Comparison of ENCODE assay signal across 8 mouse cellular contexts in the genomic region with DNA sequence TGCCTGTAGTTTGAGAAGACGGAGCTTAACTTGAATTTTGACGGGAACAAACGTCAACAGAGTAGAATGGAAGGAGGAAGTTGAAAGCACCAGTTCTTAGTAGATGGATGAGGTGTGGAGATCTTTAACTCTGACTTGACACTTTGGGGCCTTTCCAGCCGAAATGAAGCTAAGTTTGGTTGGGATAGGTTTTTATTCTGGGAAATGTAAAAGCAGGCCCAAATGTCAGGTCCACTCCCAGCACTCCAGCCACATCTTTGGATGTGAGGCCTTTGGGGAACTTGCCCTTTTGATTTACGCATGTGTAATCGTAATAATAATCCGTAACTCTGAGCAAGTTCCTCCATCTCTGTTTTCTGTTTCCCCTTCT. TPM values are rescaled to one million over a fixed set of nuclear protein-coding genes. Genes with fewer than 3 reads are reported as not detected.
DNase-seq lines count a peak whose midpoint lies in the region; ATAC-seq and TF ChIP-seq lines count a peak whose summit lies in the region.

No protein-coding gene starts in this region.

- 34% methylated on average over 7 of the region's 7 CpGs for WGBS in kidney, postnatal 0 days
- WGBS in intestine, embryonic 16.5 days, result 32% methylated on average over 7 of the region's 7 CpGs
- 17% methylated on average over 7 of the region's 7 CpGs for WGBS in neural tube, embryonic 12.5 days

- H3K4me1 ChIP-seq in kidney, postnatal 0 days (replicated peaks; ENCODE audit: insufficient read depth, low read length), result peaks cover 27% of the 10 kb centered on the region
- no peaks in the 10 kb centered on the region for H3K4me1 ChIP-seq in cortical plate, adult 2 months (ENCODE audit: control insufficient read depth, insufficient read depth, low read length)
- peaks cover 40% of the 10 kb centered on the region for H3K4me1 ChIP-seq in intestine, embryonic 16.5 days (ENCODE audit: control insufficient read depth, insufficient read depth, low read length)
- peaks cover 50% of the 10 kb centered on the region for H3K4me1 ChIP-seq in neural tube, embryonic 12.5 days

- H3K4me3 ChIP-seq in kidney, postnatal 0 days (replicated peaks; ENCODE audit: low read depth, low read length), result peak overlapping the region; percentile 55
- H3K4me3 ChIP-seq in cortical plate, adult 2 months (ENCODE audit: insufficient read depth, low read length), result peak overlapping the region; percentile 41
- peak overlapping the region; percentile 63 for H3K4me3 ChIP-seq in intestine, embryonic 16.5 days (ENCODE audit: low read length)
- H3K4me3 ChIP-seq in neural tube, embryonic 12.5 days, result peak overlapping the region; percentile 70

- H3K9ac ChIP-seq in kidney, postnatal 0 days (ENCODE audit: low read depth, low read length), result peak overlapping the region; percentile 55
- H3K9ac ChIP-seq in intestine, embryonic 16.5 days (ENCODE audit: low read depth, low read length), result peak overlapping the region; percentile 72
- H3K9ac ChIP-seq in neural tube, embryonic 12.5 days, result peak overlapping the region; percentile 80

- no peak for ATAC-seq in kidney, postnatal 0 days (replicated peaks; ENCODE audit: low FRiP score, low read depth)
- no peak for ATAC-seq in intestine, embryonic 16.5 days
- ATAC-seq in neural tube, embryonic 12.5 days (ENCODE audit: low FRiP score, low read depth), result no peak
- no peak for ATAC-seq in frontal cortex, adult (ENCODE audit: low TSS enrichment)

- H3K9me3 ChIP-seq in kidney, postnatal 0 days (replicated peaks; ENCODE audit: low read length), result no peaks in the 10 kb centered on the region
- H3K9me3 ChIP-seq in intestine, embryonic 16.5 days (ENCODE audit: control insufficient read depth, low read length), result no peaks in the 10 kb centered on the region
- H3K9me3 ChIP-seq in neural tube, embryonic 12.5 days, result no peaks in the 10 kb centered on the region

- DNase-seq in kidney, postnatal 0 days (ENCODE audit: low spot score), result no peak
- DNase-seq in kidney, adult 18-20 months, result no peak
- DNase-seq in left cerebral cortex, adult 9 months (ENCODE audit: low spot score in 2 of 2), result no peak
- no peak for DNase-seq in kidney, postnatal 25 days

- H3K27me3 ChIP-seq in kidney, postnatal 0 days (ENCODE audit: insufficient read depth, low read length), result no peaks in the 10 kb centered on the region
- H3K27me3 ChIP-seq in intestine, embryonic 16.5 days (replicated peaks; ENCODE audit: control insufficient read depth, insufficient read depth, low read length), result 0 out of 2 replicates have a peak, but pooled peaks cover 7% of the 10 kb centered on the region
- no peaks in the 10 kb centered on the region for H3K27me3 ChIP-seq in neural tube, embryonic 12.5 days (replicated peaks)

- no peak for TF ChIP-seq POLR2A in cortical plate, adult 2 months (IDR thresholded peaks at IDR 0.05; ENCODE audit: extremely low read depth, insufficient read depth, low read length)

- H3K27ac ChIP-seq in kidney, postnatal 0 days, result no peak overlapping the region
- H3K27ac ChIP-seq in cortical plate, adult 2 months (ENCODE audit: insufficient read depth, low read length), result no peak overlapping the region
- 0 out of 2 replicates have a peak overlapping the region, but pooled peaks have one; percentile 15 for H3K27ac ChIP-seq in intestine, embryonic 16.5 days (ENCODE audit: low read length)
- H3K27ac ChIP-seq in neural tube, embryonic 12.5 days, result no peak overlapping the region

- no peak for TF ChIP-seq CTCF in kidney, postnatal 0 days (IDR thresholded peaks at IDR 0.05; ENCODE audit: low read depth)
- TF ChIP-seq CTCF in cortical plate, adult 2 months (IDR thresholded peaks at IDR 0.05; ENCODE audit: extremely low read depth, insufficient read depth, low read length), result no peak

- H3K36me3 ChIP-seq in kidney, postnatal 0 days (ENCODE audit: insufficient read depth, low read length), result no peaks in the 10 kb centered on the region
- no peaks in the 10 kb centered on the region for H3K36me3 ChIP-seq in intestine, embryonic 16.5 days (ENCODE audit: control insufficient read depth, insufficient read depth, low read length)
- no peaks in the 10 kb centered on the region; the same call in 1 of the 2 replicates for H3K36me3 ChIP-seq in neural tube, embryonic 12.5 days

- peak overlapping the region; percentile 91 for H3K4me2 ChIP-seq in kidney, postnatal 0 days (ENCODE audit: low read length)
- peak overlapping the region; percentile 95 for H3K4me2 ChIP-seq in intestine, embryonic 16.5 days (ENCODE audit: low read depth, low read length)
- peak overlapping the region; percentile 89 for H3K4me2 ChIP-seq in neural tube, embryonic 12.5 days (replicated peaks)

RNA-seq across cellular contexts. Expression of gene Nuak2, which starts 0.7 kb away (rescaled TPM):
- polyA plus RNA-seq in kidney, postnatal 0 days (2015; fragmentation: Nextera tagmentation; extraction: Ambion mirVana), result 8.7 and 9.6 TPM in 2 replicates
- 1.1 TPM in 2 replicates for polyA plus RNA-seq in cortical plate, adult 2 months (2012; rRNA removed)
- polyA plus RNA-seq in intestine, embryonic 16.5 days (2015; fragmentation: Nextera tagmentation; extraction: Ambion mirVana), result 4.6 and 5.6 TPM in 2 replicates
- polyA plus RNA-seq in neural tube, embryonic 12.5 days (2016; fragmentation: Nextera tagmentation; extraction: Ambion mirVana), result 21.8 and 22.8 TPM in 2 replicates

RNA-seq across cellular contexts. Expression of gene Klhdc8a, which starts 18.2 kb away (rescaled TPM):
- polyA plus RNA-seq in kidney, postnatal 0 days (2015; fragmentation: Nextera tagmentation; extraction: Ambion mirVana), result 4.1 and 5.0 TPM in 2 replicates
- 8.7 and 9.4 TPM in 2 replicates for polyA plus RNA-seq in cortical plate, adult 2 months (2012; rRNA removed)
- polyA plus RNA-seq in intestine, embryonic 16.5 days (2015; fragmentation: Nextera tagmentation; extraction: Ambion mirVana), result 0.09 and 0.33 TPM in 2 replicates
- polyA plus RNA-seq in neural tube, embryonic 12.5 days (2016; fragmentation: Nextera tagmentation; extraction: Ambion mirVana), result 3.3 and 4.0 TPM in 2 replicates
